ENCODE assay signal across 22 mouse cellular contexts in genomic region chr11:29761387-29761786, GRCm38 (mm10).
DNase-seq lines count a peak whose midpoint lies in the region; TF ChIP-seq lines count a peak whose summit lies in the region.
"Had no signal": no experiment of that assay in that cellular context is flagged by ENCODE, and none has a peak within 500 bp of the region (broad histone marks: within the 10 kb centered on the region; RNA-seq: fewer than 3 reads in every experiment).

No protein-coding gene starts in this region.

- TF ChIP-seq CTCF in cerebellum, adult 2 months (IDR thresholded peaks at IDR 0.05; ENCODE audit: borderline replicate concordance, insufficient read depth, low read depth, low read length) = no peak

- H3K4me1 ChIP-seq in cerebellum, adult 2 months (ENCODE audit: control insufficient read depth, insufficient read depth, low read length) = peaks cover 32% of the 10 kb centered on the region
- H3K4me1 ChIP-seq: embryonic facial prominence, embryonic 15.5 days had no signal

- DNase-seq in cerebellum, adult 18-20 months = peak; percentile 32 to 37
- no peak for DNase-seq in cerebellum, postnatal 4 days (ENCODE audit: low spot score in 2 of 2)
- peak; percentile 53 to 68 for DNase-seq in cerebellum, adult 2 months
- DNase-seq in cerebellum, postnatal 10 days = peak; percentile 24 to 29
- DNase-seq in gastrocnemius, postnatal 14 days = no peak
- DNase-seq in layer of hippocampus, adult 8-10 months (ENCODE audit: low spot score in 2 of 2) = no peak
- DNase-seq: adrenal gland, adult 2 months; adrenal gland, postnatal 25 days; embryo, embryonic 11 days; gastrocnemius, adult 2 months; gastrocnemius, postnatal 36 days; heart, adult 18-20 months; heart, postnatal 14 days; kidney, adult 11 months had no signal

- 23% methylated on average over 9 of the region's 9 CpGs for WGBS in cerebellum, adult 2 months

- H3K4me3 ChIP-seq in cerebellum, adult 2 months (replicated peaks; ENCODE audit: insufficient read depth, low read depth, low read length) = no peak overlapping the region
- H3K4me3 ChIP-seq: embryonic facial prominence, embryonic 15.5 days; erythroblast, embryonic 14.5 days; forebrain, embryonic 10.5 days; gastrocnemius, adult 2 months; heart, embryonic 10.5 days; heart, embryonic 15.5 days; hindbrain, embryonic 13.5 days had no signal

- no peak overlapping the region for H3K27ac ChIP-seq in cerebellum, adult 2 months (ENCODE audit: insufficient read depth, low read length)
- H3K27ac ChIP-seq: embryonic facial prominence, embryonic 15.5 days; forebrain, embryonic 10.5 days; gastrocnemius, adult 2 months; heart, embryonic 10.5 days; heart, embryonic 15.5 days; hindbrain, embryonic 13.5 days; hindbrain, postnatal 0 days had no signal

- no peak for TF ChIP-seq POLR2A in cerebellum, adult 2 months (IDR thresholded peaks at IDR 0.05; ENCODE audit: borderline replicate concordance, insufficient read depth, low read length)

- intact Hi-C loops in gastrocnemius, postnatal 14 days (cut with DNase I; ENCODE audit: low total_unique reads) = no loop called here

- H3K27me3 ChIP-seq in cerebellum, adult 2 months (ENCODE audit: control insufficient read depth, insufficient read depth, low read length) = no peaks in the 10 kb centered on the region
- H3K27me3 ChIP-seq: CH12.LX; embryonic facial prominence, embryonic 15.5 days; heart, embryonic 15.5 days; hindbrain, embryonic 13.5 days had no signal

Comparison
In these comparisons a context has a peak if more than half of its experiments do, and no peak if none do; other contexts are left out.
1. DNase-seq: peak in cerebellum, adult 18-20 months (2 of 2), cerebellum, adult 2 months (2 of 2) and cerebellum, postnatal 10 days (2 of 2); none in cerebellum, postnatal 4 days (0 of 2), gastrocnemius, postnatal 14 days (single experiment) and layer of hippocampus, adult 8-10 months (0 of 2).